In genomic region chr14:101635765-101636164, GRCm38 (mm10) we compare ENCODE assay signal across 21 mouse cellular contexts. TPM values are rescaled to one million over a fixed set of nuclear protein-coding genes. Genes with fewer than 3 reads are reported as not detected.
DNase-seq lines count a peak whose midpoint lies in the region; TF ChIP-seq lines count a peak whose summit lies in the region.
"Had no signal": no experiment of that assay in that cellular context is flagged by ENCODE, and none has a peak within 500 bp of the region (broad histone marks: within the 10 kb centered on the region; RNA-seq: fewer than 3 reads in every experiment).

No protein-coding gene starts in this region.

- TF ChIP-seq POLR2A in ES-Bruce4 (IDR thresholded peaks at IDR 0.05; ENCODE audit: insufficient read depth, low read length) = no peak

- TF ChIP-seq EP300 in ES-Bruce4 (IDR thresholded peaks at IDR 0.05; ENCODE audit: insufficient read depth, low read depth, low read length) = no peak

- no peak overlapping the region for H3K27ac ChIP-seq in layer of hippocampus, adult 2 months
- H3K27ac ChIP-seq in ES-Bruce4 (ENCODE audit: insufficient read depth, low read length) = no peak overlapping the region
- H3K27ac ChIP-seq: hindbrain, embryonic 13.5 days; limb, embryonic 12.5 days; liver, embryonic 13.5 days; neural tube, embryonic 15.5 days had no signal

- no peaks in the 10 kb centered on the region for H3K27me3 ChIP-seq in ES-Bruce4 (ENCODE audit: control insufficient read depth, insufficient read depth, low read length, poor library complexity, severe bottlenecking)
- H3K27me3 ChIP-seq: hindbrain, embryonic 13.5 days; limb, embryonic 12.5 days; liver, embryonic 13.5 days; neural tube, embryonic 15.5 days had no signal

- H3K36me3 ChIP-seq in ES-Bruce4 (ENCODE audit: control insufficient read depth, insufficient read depth, low read length, poor library complexity, severe bottlenecking) = peaks cover 7% of the 10 kb centered on the region

- no peaks in the 10 kb centered on the region for H3K9me3 ChIP-seq in ES-Bruce4 (replicated peaks; ENCODE audit: control insufficient read depth, insufficient read depth, low read length, poor library complexity, severe bottlenecking)
- H3K9me3 ChIP-seq: hindbrain, embryonic 13.5 days; limb, embryonic 12.5 days; liver, embryonic 13.5 days; neural tube, embryonic 15.5 days had no signal

- DNase-seq in heart, adult 11 months = peak; percentile 50
- no peak for DNase-seq in heart, postnatal 4 days
- DNase-seq in layer of hippocampus, adult 2 months (ENCODE audit: low spot score in 2 of 2) = no peak
- DNase-seq in layer of hippocampus, adult 9-11 months = no peak
- DNase-seq in 416B (ENCODE audit: low read depth) = peak; percentile 36
- DNase-seq in spleen, postnatal 4 days (ENCODE audit: low spot score in 2 of 2) = no peak
- DNase-seq in left cerebral cortex, adult 11 months (ENCODE audit: low spot score) = no peak
- DNase-seq: adrenal gland, postnatal 36 days; cerebellum, adult 9-10 months; embryo, embryonic 11 days; gastrocnemius, postnatal 10 days; kidney, postnatal 25 days; liver, embryonic 13.5 days; lung, postnatal 10 days; midbrain, embryonic 14.5 days; spleen, adult 18-20 months; thymus, adult 18-20 months had no signal

- peak; percentile 54 for TF ChIP-seq CTCF in layer of hippocampus, adult 2 months (conservative IDR thresholded peaks at IDR 0.05)
- TF ChIP-seq CTCF in ES-Bruce4 (IDR thresholded peaks at IDR 0.05; ENCODE audit: low read depth, low read length) = peak; percentile 15

- H3K4me3 ChIP-seq in layer of hippocampus, adult 2 months = no peak overlapping the region
- H3K4me3 ChIP-seq in ES-Bruce4 (ENCODE audit: low read depth, low read length) = no peak overlapping the region
- H3K4me3 ChIP-seq: hindbrain, embryonic 13.5 days; limb, embryonic 12.5 days; liver, embryonic 13.5 days; neural tube, embryonic 15.5 days had no signal

- H3K4me1 ChIP-seq in ES-Bruce4 (ENCODE audit: control insufficient read depth, insufficient read depth, low read length) = peaks cover 2% of the 10 kb centered on the region
- H3K4me1 ChIP-seq: limb, embryonic 12.5 days had no signal

- H3K9ac ChIP-seq in ES-Bruce4 (ENCODE audit: low read depth, poor library complexity, severe bottlenecking) = no peak overlapping the region
- H3K9ac ChIP-seq: hindbrain, embryonic 13.5 days; limb, embryonic 12.5 days; liver, embryonic 13.5 days; neural tube, embryonic 15.5 days had no signal

RNA-seq across cellular contexts. Expression of gene Commd6, which starts 4.7 kb away (rescaled TPM):
- total RNA-seq in heart, postnatal 4 days (2021) = 10 to 100 TPM; 35.0 to 37.7 TPM
- total RNA-seq in layer of hippocampus, adult 2 months (2021) = 10 to 100 TPM; 53.4 to 56.3 TPM
- 43.3 and 45.0 TPM in 2 replicates for polyA plus RNA-seq in ES-Bruce4 (2011; ENCODE audit: insufficient read depth, insufficient read length, low read depth, missing spikeins)

RNA-seq across cellular contexts. Expression of gene Uchl3, which starts 18.0 kb away (rescaled TPM):
- 10 to 100 TPM; 33.9 to 35.3 TPM for total RNA-seq in heart, postnatal 4 days (2021)
- total RNA-seq in layer of hippocampus, adult 2 months (2021) = 10 to 100 TPM; 46.2 to 54.9 TPM
- 127 TPM in 2 replicates for polyA plus RNA-seq in ES-Bruce4 (2011; ENCODE audit: insufficient read depth, insufficient read length, low read depth, missing spikeins)

RNA-seq across cellular contexts. Expression of gene Tbc1d4, which starts 26.8 kb away (rescaled TPM):
- total RNA-seq in heart, postnatal 4 days (2021) = 10 to 100 TPM; 36.8 to 39.9 TPM
- total RNA-seq in layer of hippocampus, adult 2 months (2021) = 10 to 100 TPM; 10.4 to 11.3 TPM
- polyA plus RNA-seq in ES-Bruce4 (2011; ENCODE audit: insufficient read depth, insufficient read length, low read depth, missing spikeins) = 1.6 and 2.1 TPM in 2 replicates

Comparison
In these comparisons a context has a peak if more than half of its experiments do, and no peak if none do; other contexts are left out.
1. DNase-seq: peak in heart, adult 11 months (single experiment) and 416B (single experiment); none in heart, postnatal 4 days (single experiment), layer of hippocampus, adult 2 months (0 of 2), layer of hippocampus, adult 9-11 months (single experiment), spleen, postnatal 4 days (0 of 2) and left cerebral cortex, adult 11 months (single experiment).